Mouse (Mus musculus) splenic B cell, adult 2 months (primary cell): ENCODE data around the gene Aqp5.

ENCODE experiments used
- DNase-seq: peaks from one replicate; pipeline ENCODE4 v3.0.0-alpha.2; 2011; ENCODE audit warnings: low read depth, low spot score
- H3K27me3 ChIP-seq: 2 replicates; pipeline ENCODE4 v1.6.1; 2012; ENCODE audit warnings: mild to moderate bottlenecking, low read length, moderate library complexity, mixed read lengths; ENCODE audit not compliant: control insufficient read depth, poor library complexity, insufficient read depth, severe bottlenecking
- H3K36me3 ChIP-seq: 2 replicates; pipeline ENCODE4 v1.6.1; 2012; ENCODE audit warnings: mild to moderate bottlenecking, low read length, moderate library complexity, mixed read lengths; ENCODE audit not compliant: control insufficient read depth, poor library complexity, insufficient read depth, severe bottlenecking

Gene Aqp5

GRCm38 (mm10) chr15:99585741-99586140, 4.8 kb upstream of the Aqp5 start:
- no peak for DNase-seq
- no peaks in the 10 kb centered on the region for H3K27me3 ChIP-seq
- H3K36me3 ChIP-seq = no peaks in the 10 kb centered on the region

GRCm38 (mm10) chr15:99586525-99586924, 4.1 kb upstream of the Aqp5 start:
- H3K36me3 ChIP-seq = no peaks in the 10 kb centered on the region
- no peaks in the 10 kb centered on the region for H3K27me3 ChIP-seq
- DNase-seq = no peak

GRCm38 (mm10) chr15:99589237-99589636, 1.3 kb upstream of the Aqp5 start:
- H3K27me3 ChIP-seq = no peaks in the 10 kb centered on the region
- no peaks in the 10 kb centered on the region for H3K36me3 ChIP-seq
- no peak for DNase-seq

GRCm38 (mm10) chr15:99589704-99590103, 878 bp upstream of the Aqp5 start:
- DNase-seq = no peak
- no peaks in the 10 kb centered on the region for H3K36me3 ChIP-seq
- H3K27me3 ChIP-seq = no peaks in the 10 kb centered on the region

GRCm38 (mm10) chr15:99592177-99592576, 1.6 kb downstream of the Aqp5 start:
- H3K36me3 ChIP-seq = no peaks in the 10 kb centered on the region
- no peak for DNase-seq
- H3K27me3 ChIP-seq = no peaks in the 10 kb centered on the region

- no peaks in the 10 kb centered on the region for H3K36me3 ChIP-seq
- no peaks in the 10 kb centered on the region for H3K27me3 ChIP-seq
- DNase-seq = no peak
These were observed 2.3 kb downstream of the Aqp5 start for GRCm38 (mm10) chr15:99592877-99593276.

- DNase-seq = no peak
- Histone ChIP-seq H3K27me3 (no peaks in the 10 kb centered on the region; the same call in 1 of the 2 replicates), H3K36me3 (no peaks in the 10 kb centered on the region)
These were observed 4.4 kb downstream of the Aqp5 start for GRCm38 (mm10) chr15:99594951-99595350.

GRCm38 (mm10) chr15:99596056-99596687, 5.6 kb downstream of the Aqp5 start:
- H3K36me3 ChIP-seq = no peaks in the 10 kb centered on the region
- DNase-seq = peak; percentile 71
- H3K27me3 ChIP-seq = no peaks in the 10 kb centered on the region; the same call in 1 of the 2 replicates

- DNase-seq = no peak
- H3K36me3 ChIP-seq = no peaks in the 10 kb centered on the region
- H3K27me3 ChIP-seq = no peaks in the 10 kb centered on the region; the same call in 1 of the 2 replicates
These were observed 6.3 kb downstream of the Aqp5 start for GRCm38 (mm10) chr15:99596841-99597240.

GRCm38 (mm10) chr15:99597596-99597995, 7.0 kb downstream of the Aqp5 start:
- no peak for DNase-seq
- Histone ChIP-seq H3K36me3 (no peaks in the 10 kb centered on the region), H3K27me3 (no peaks in the 10 kb centered on the region; the same call in 1 of the 2 replicates)

GRCm38 (mm10) chr15:99599245-99600070, 8.9 kb downstream of the Aqp5 start:
- no peak for DNase-seq
- H3K36me3 ChIP-seq = no peaks in the 10 kb centered on the region

GRCm38 (mm10) chr15:99600986-99601822, 10.6 kb downstream of the Aqp5 start, which contains the start of gene Aqp6:
Gene Aqp6 (plus strand): TSS chr15:99601400.
- H3K36me3 ChIP-seq = no peaks in the 10 kb centered on the region
- H3K27me3 ChIP-seq = no peaks in the 10 kb centered on the region; the same call in 1 of the 2 replicates
- DNase-seq = no peak

More at GRCm38 (mm10) chr15:99599245-99600070, 8.9 kb downstream of the Aqp5 start:
- H3K27me3 ChIP-seq = no peaks in the 10 kb centered on the region; the same call in 1 of the 2 replicates

- no peak for DNase-seq
- no peaks in the 10 kb centered on the region; the same call in 1 of the 2 replicates for H3K27me3 ChIP-seq
- H3K36me3 ChIP-seq = no peaks in the 10 kb centered on the region
These were observed 11.2 kb downstream of the Aqp5 start for GRCm38 (mm10) chr15:99601823-99602120.

GRCm38 (mm10) chr15:99602206-99602820, 11.7 kb downstream of the Aqp5 start:
- DNase-seq = no peak
- H3K36me3 ChIP-seq = no peaks in the 10 kb centered on the region
- no peaks in the 10 kb centered on the region; the same call in 1 of the 2 replicates for H3K27me3 ChIP-seq
